Mouse (Mus musculus) E14TG2a.4 (cell line): ENCODE data around the gene Lingo4.

ENCODE experiments used
- CTCF ChIP-seq: conservative IDR thresholded peaks from 2 replicates; pipeline ENCODE4 v1.5.1; 2014; ENCODE audit warnings: low read length
- POU5F1 ChIP-seq: IDR thresholded peaks from 2 replicates; pipeline ENCODE4 v1.6.1; 2014; ENCODE audit warnings: low read length, borderline replicate concordance

DNA sequence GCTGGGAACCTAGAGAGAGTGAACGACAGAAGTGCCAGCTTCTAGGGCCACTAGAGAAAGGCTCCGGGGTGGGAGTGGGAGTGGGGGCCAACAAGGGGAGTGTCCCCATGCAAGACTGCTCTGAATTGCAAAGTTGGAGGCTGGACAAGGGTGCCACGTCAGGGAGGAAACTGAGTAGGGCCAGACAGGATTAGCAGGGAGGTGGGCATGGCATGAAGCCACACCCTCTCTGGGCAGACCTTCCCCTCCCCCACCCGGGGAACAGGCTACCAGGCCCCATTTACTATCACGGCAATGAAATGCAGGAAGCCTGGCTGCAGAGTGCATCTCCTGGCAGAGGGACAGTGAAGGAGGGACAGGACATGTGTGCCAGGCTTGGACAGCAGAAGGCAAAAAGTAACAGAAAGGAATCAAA, 24.7 kb upstream of the Lingo4 start:
- TF ChIP-seq CTCF (no peak), POU5F1 (no peak)
